Mouse (Mus musculus): Measurements from ENCODE around the gene Ccdc3.

GRCm38 (mm10) chr2:5144446-5144845, 6.9 kb downstream of the Ccdc3 start:
- TF ChIP-seq POLR2A (IDR thresholded peaks at IDR 0.05; ENCODE audit: low read depth, low read length) (no peak), CTCF (IDR thresholded peaks at IDR 0.05; ENCODE audit: borderline replicate concordance, insufficient read depth, low read length) (no peak)

Measured in embryonic fibroblast, embryonic 13.5 days (primary cell).